Mouse (Mus musculus) duodenum, adult 2 months (tissue): Measurements from ENCODE around the gene Gm21860. TPM values are rescaled to one million over a fixed set of nuclear protein-coding genes. Genes with fewer than 3 reads are reported as not detected.

Experiments
- polyA plus RNA-seq: library from polyadenylated mRNA; depleted of rRNA; stranded (reverse); fragments of >200 nt; gene quantifications from 2 replicates; pipeline ENCODE4 v1.2.3, GENCODE M21; 2012; ENCODE audit warnings: low replicate concordance; rRNA removed

Gm21860 gene
- polyA plus RNA-seq: not detected in 2 replicates

GRCm38 (mm10) chrY:90754721-90755120 lies at the start of gene Gm21860:
TSS of gene Gm21860 (minus strand) at chrY:90754821.

DNA sequence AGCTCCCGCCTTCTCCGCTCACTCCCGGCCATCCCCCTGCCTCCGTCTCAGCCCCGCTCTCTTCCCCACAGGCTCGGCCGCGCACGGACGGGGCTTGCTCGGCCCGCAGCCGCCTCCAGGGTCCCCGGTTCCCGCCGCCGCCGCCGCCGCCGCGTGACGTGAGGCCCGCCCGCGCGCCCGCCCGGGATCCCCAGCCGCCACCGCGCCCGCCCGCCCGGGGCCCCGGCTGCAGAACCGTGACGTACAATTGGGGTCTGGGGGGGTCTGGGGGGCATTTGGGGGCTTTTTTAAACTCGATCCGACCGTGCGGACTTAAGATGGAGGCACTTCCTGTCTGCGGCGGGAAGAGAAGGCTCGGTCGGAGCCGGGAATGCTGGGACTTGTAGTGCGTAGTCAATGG lies 29.8 kb upstream of the Gm21860 start, which contains the start of gene Gm47283:
Gene Gm47283 (plus strand): TSS at position 301 of the 400 bp plus-strand sequence.

Other genes starting within 250 kb of the Gm21860 start
- not detected in 2 replicates for gene Gm47283, start 29.9 kb upstream of the Gm21860 start, polyA plus RNA-seq
- gene Gm21748, start 84.4 kb upstream of the Gm21860 start, polyA plus RNA-seq: not detected in 2 replicates